Mouse (Mus musculus): Measurements from ENCODE around the gene Ptpn13. TPM values are rescaled to one million over a fixed set of nuclear protein-coding genes. Genes with fewer than 3 reads are reported as not detected.

Gene Ptpn13
- total and polyA plus RNA-seq, 2 experiments from 2014 or later, result 2.6 to 14.1 TPM

DNA sequence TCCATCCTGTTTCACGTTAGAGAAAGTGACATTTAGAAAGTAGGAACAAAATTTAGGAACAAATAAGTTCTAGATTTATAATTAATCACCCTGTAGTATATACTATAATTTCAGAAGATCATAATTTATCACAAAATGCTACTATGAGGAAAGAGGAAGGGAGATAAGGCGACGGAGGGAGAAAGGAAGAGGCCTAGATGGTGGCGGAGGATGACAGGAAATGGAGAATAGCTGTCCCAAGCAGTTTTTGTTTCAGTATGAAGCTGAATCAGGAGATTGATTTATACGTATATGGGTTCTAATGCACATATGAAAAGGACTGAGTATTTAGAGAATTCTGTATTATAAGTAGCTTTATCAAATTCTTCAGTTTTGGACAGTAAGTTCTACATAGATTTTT lies 47.7 kb downstream of the Ptpn13 start:
- DNase-seq (ENCODE audit: low spot score) (no peak), ATAC-seq (ENCODE audit: low FRiP score) (no peak)
- H3K36me3 ChIP-seq (ENCODE audit: insufficient read depth, low read length), result no peaks in the 10 kb centered on the region
- no peaks in the 10 kb centered on the region for H3K4me1 ChIP-seq (ENCODE audit: insufficient read depth, low read length)
- H3K4me2 ChIP-seq (ENCODE audit: low read depth, low read length, poor library complexity, severe bottlenecking), result no peak overlapping the region
- no peaks in the 10 kb centered on the region for H3K27me3 ChIP-seq (ENCODE audit: insufficient read depth, low read length)
- no peak overlapping the region for H3K4me3 ChIP-seq (ENCODE audit: low read depth, low read length)
- 88% methylated on average over 5 of the region's 5 CpGs for WGBS
- H3K27ac ChIP-seq (ENCODE audit: low read depth, low read length), result no peak overlapping the region
- no peaks in the 10 kb centered on the region for H3K9me3 ChIP-seq (ENCODE audit: low read length)
- no peak for TF ChIP-seq CTCF (IDR thresholded peaks at IDR 0.05)
- H3K9ac ChIP-seq (replicated peaks; ENCODE audit: low read length, poor library complexity, severe bottlenecking), result no peak overlapping the region

DNA sequence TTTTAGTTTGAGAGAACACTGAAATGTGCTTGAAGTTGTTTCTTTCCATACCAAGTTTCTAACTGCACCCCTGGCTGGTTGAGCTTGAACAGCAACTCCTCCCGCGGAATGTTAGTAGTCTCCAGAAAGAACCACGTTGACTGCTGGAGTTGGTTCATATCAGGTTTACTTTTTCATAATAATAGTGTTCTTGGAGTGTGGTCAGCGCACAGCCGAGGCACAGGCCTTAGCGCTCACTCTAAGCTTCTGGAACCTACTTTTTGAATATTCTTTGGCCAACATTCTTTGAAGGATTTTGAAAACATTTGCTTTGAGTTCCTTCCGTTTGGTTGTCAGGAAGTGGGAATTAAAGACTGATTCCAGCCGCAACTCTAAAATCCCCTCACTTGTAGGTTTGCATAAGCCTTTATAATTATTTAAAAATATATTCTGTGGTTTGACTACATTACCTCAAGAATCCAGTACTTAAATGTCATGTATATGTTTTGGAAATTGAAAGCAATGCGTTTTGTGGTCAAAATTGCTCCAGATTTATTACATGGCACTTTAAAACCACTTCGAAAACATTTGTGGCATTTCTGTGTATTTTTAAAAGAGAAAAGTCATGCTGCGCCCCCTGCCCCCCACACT lies 48.6 kb downstream of the Ptpn13 start:
- H3K27ac ChIP-seq (ENCODE audit: low read depth, low read length), result no peak overlapping the region
- no peak overlapping the region for H3K9ac ChIP-seq (replicated peaks; ENCODE audit: low read length, poor library complexity, severe bottlenecking)
- WGBS, result 87% methylated on average over 11 of the region's 11 CpGs
- H3K9me3 ChIP-seq (ENCODE audit: low read length), result no peaks in the 10 kb centered on the region
- no peak overlapping the region for H3K4me3 ChIP-seq (ENCODE audit: low read depth, low read length)
- DNase-seq (ENCODE audit: low spot score) (no peak), ATAC-seq (ENCODE audit: low FRiP score) (no peak)
- no peaks in the 10 kb centered on the region for H3K36me3 ChIP-seq (ENCODE audit: insufficient read depth, low read length)
- no peaks in the 10 kb centered on the region for H3K4me1 ChIP-seq (ENCODE audit: insufficient read depth, low read length)
- H3K4me2 ChIP-seq (ENCODE audit: low read depth, low read length, poor library complexity, severe bottlenecking), result no peak overlapping the region
- TF ChIP-seq CTCF (IDR thresholded peaks at IDR 0.05), result no peak
- no peaks in the 10 kb centered on the region for H3K27me3 ChIP-seq (ENCODE audit: insufficient read depth, low read length)

DNA sequence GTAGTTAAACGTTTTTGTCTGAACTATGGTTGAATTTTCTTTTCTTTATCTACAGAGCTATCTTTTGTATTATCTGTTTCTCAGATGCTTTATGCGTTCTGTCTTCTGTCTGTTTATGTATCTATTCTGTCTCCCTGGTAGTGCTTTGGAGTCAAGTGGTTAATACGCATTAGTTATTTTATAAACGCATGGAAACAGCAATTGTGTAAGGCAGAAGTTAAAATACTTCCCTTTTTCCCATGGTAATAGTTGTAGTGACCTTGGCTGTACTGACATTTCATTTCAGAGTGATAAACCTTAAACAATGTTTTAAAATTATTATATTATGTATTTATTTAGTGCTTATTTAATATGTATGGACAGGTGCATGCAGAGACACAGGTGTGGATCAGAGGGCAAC lies 49.3 kb downstream of the Ptpn13 start:
- no peak overlapping the region for H3K9ac ChIP-seq (replicated peaks; ENCODE audit: low read length, poor library complexity, severe bottlenecking)
- no peak overlapping the region for H3K4me2 ChIP-seq (ENCODE audit: low read depth, low read length, poor library complexity, severe bottlenecking)
- H3K4me1 ChIP-seq (ENCODE audit: insufficient read depth, low read length), result no peaks in the 10 kb centered on the region
- no peak overlapping the region for H3K27ac ChIP-seq (ENCODE audit: low read depth, low read length)
- 90% methylated on average over 4 of the region's 4 CpGs for WGBS
- TF ChIP-seq CTCF (IDR thresholded peaks at IDR 0.05), result no peak
- no peaks in the 10 kb centered on the region for H3K36me3 ChIP-seq (ENCODE audit: insufficient read depth, low read length)
- H3K4me3 ChIP-seq (ENCODE audit: low read depth, low read length), result no peak overlapping the region
- DNase-seq (ENCODE audit: low spot score) (no peak), ATAC-seq (ENCODE audit: low FRiP score) (no peak)
- no peaks in the 10 kb centered on the region for H3K27me3 ChIP-seq (ENCODE audit: insufficient read depth, low read length)
- H3K9me3 ChIP-seq (ENCODE audit: low read length), result no peaks in the 10 kb centered on the region

DNA sequence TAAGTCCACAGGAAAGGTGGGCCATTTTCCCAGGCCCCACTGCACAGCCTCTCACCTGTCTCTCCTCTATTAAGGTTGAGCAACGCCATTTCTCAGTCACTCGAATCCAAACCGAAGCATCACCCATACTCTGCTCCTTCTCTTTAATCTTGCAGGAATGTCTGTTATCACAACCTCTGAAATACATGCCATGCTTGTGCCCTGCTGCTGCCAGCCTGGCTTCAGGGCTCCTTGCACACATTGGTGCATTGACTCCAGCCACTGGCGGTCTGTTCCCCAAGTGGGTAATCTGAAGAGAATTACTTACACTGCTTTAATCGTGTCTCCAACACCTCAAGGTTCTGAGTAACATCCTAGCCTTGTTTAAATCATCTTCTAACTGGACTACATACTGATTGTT lies 50.5 kb downstream of the Ptpn13 start:
- Histone ChIP-seq H3K27me3 (ENCODE audit: insufficient read depth, low read length) (no peaks in the 10 kb centered on the region), H3K9ac (replicated peaks; ENCODE audit: low read length, poor library complexity, severe bottlenecking) (no peak overlapping the region), H3K27ac (ENCODE audit: low read depth, low read length) (no peak overlapping the region), H3K4me2 (ENCODE audit: low read depth, low read length, poor library complexity, severe bottlenecking) (no peak overlapping the region), H3K4me3 (ENCODE audit: low read depth, low read length) (no peak overlapping the region), H3K4me1 (ENCODE audit: insufficient read depth, low read length) (no peaks in the 10 kb centered on the region), H3K36me3 (ENCODE audit: insufficient read depth, low read length) (no peaks in the 10 kb centered on the region), H3K9me3 (ENCODE audit: low read length) (no peaks in the 10 kb centered on the region)
- no peak for TF ChIP-seq CTCF (IDR thresholded peaks at IDR 0.05)
- ATAC-seq (ENCODE audit: low FRiP score) (no peak), DNase-seq (ENCODE audit: low spot score) (no peak)
- WGBS, result 83% methylated on average over 5 of the region's 5 CpGs

DNA sequence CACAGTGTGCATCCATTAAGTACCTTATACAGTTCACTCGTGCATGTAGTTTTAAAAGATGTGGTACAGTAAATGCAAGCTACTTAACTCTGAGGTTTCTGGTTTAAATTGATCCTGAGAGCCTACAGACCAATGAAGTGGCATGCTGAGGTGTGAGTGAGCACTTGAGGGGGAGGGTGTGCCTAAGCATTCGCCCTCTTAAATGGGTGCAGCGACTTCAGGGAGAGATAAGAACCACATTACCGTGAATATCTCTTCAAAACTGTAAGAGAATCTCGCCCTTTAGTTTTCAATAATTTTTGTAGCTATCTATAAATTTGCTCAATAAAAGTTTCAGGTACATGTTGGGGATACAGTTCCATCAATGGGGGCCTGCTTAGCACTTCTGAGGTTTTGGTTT lies 54.5 kb downstream of the Ptpn13 start:
- WGBS, result 96% methylated on average over 5 of the region's 5 CpGs
- TF ChIP-seq CTCF (IDR thresholded peaks at IDR 0.05), result no peak
- Histone ChIP-seq H3K27ac (ENCODE audit: low read depth, low read length) (no peak overlapping the region), H3K4me3 (ENCODE audit: low read depth, low read length) (no peak overlapping the region), H3K4me2 (ENCODE audit: low read depth, low read length, poor library complexity, severe bottlenecking) (no peak overlapping the region), H3K9me3 (ENCODE audit: low read length) (no peaks in the 10 kb centered on the region), H3K4me1 (ENCODE audit: insufficient read depth, low read length) (no peaks in the 10 kb centered on the region), H3K9ac (replicated peaks; ENCODE audit: low read length, poor library complexity, severe bottlenecking) (no peak overlapping the region), H3K27me3 (ENCODE audit: insufficient read depth, low read length) (no peaks in the 10 kb centered on the region), H3K36me3 (ENCODE audit: insufficient read depth, low read length) (no peaks in the 10 kb centered on the region)
- DNase-seq (ENCODE audit: low spot score) (no peak), ATAC-seq (ENCODE audit: low FRiP score) (no peak)

DNA sequence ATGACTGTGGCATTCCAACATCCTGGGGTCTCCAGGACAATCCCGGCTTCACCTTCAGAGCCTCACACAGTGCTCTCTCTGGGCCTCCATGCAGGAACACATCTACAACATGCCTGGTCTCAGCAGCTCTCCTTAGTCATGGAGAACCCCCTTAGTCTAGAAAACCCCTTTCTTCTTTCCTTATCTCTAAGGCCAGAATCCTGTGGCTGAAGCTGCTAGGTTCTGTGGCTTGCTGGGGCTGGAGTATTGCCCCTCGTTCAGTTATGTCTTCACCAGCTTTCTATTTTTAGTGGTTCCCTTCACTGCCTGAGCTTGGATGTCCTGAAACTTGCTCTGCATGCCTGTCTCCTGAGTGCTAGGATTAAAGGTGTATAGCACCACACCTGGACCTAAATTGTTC lies 56.2 kb downstream of the Ptpn13 start:
- Histone ChIP-seq H3K9me3 (ENCODE audit: low read length) (no peaks in the 10 kb centered on the region), H3K9ac (replicated peaks; ENCODE audit: low read length, poor library complexity, severe bottlenecking) (no peak overlapping the region), H3K36me3 (ENCODE audit: insufficient read depth, low read length) (no peaks in the 10 kb centered on the region), H3K4me2 (ENCODE audit: low read depth, low read length, poor library complexity, severe bottlenecking) (no peak overlapping the region), H3K4me1 (ENCODE audit: insufficient read depth, low read length) (no peaks in the 10 kb centered on the region), H3K27me3 (ENCODE audit: insufficient read depth, low read length) (no peaks in the 10 kb centered on the region), H3K4me3 (ENCODE audit: low read depth, low read length) (no peak overlapping the region), H3K27ac (ENCODE audit: low read depth, low read length) (no peak overlapping the region)
- ATAC-seq (ENCODE audit: low FRiP score) (no peak), DNase-seq (ENCODE audit: low spot score) (no peak)
- 89% methylated on average over 2 of the region's 2 CpGs for WGBS
- TF ChIP-seq CTCF (IDR thresholded peaks at IDR 0.05), result no peak

Measured in midbrain, postnatal 0 days (tissue).